17 mouse cellular contexts compared by ENCODE assay signal in genomic region chr9:59718237-59718636, GRCm38 (mm10). TPM values are rescaled to one million over a fixed set of nuclear protein-coding genes. Genes with fewer than 3 reads are reported as not detected.
DNase-seq lines count a peak whose midpoint lies in the region; ATAC-seq and TF ChIP-seq lines count a peak whose summit lies in the region.
"Had no signal": no experiment of that assay in that cellular context is flagged by ENCODE, and none has a peak within 500 bp of the region (broad histone marks: within the 10 kb centered on the region; RNA-seq: fewer than 3 reads in every experiment).

No protein-coding gene starts in this region.

- no peaks in the 10 kb centered on the region for H3K36me3 ChIP-seq in lung, embryonic 14.5 days (ENCODE audit: insufficient read depth)
- H3K36me3 ChIP-seq in kidney, embryonic 15.5 days, result no peaks in the 10 kb centered on the region
- H3K36me3 ChIP-seq: embryonic facial prominence, embryonic 12.5 days; forebrain, embryonic 15.5 days; G1E; hindbrain, embryonic 13.5 days had no signal

- WGBS in lung, embryonic 14.5 days, result 74% methylated on average over 4 of the region's 4 CpGs
- WGBS in kidney, embryonic 15.5 days, result 86% methylated on average over 4 of the region's 4 CpGs

- no peaks in the 10 kb centered on the region for H3K27me3 ChIP-seq in lung, embryonic 14.5 days (ENCODE audit: insufficient read depth, low read length)
- H3K27me3 ChIP-seq in kidney, embryonic 15.5 days, result no peaks in the 10 kb centered on the region
- H3K27me3 ChIP-seq: embryonic facial prominence, embryonic 12.5 days; forebrain, embryonic 15.5 days had no signal

- no peak for TF ChIP-seq CTCF in lung, embryonic 14.5 days (IDR thresholded peaks at IDR 0.05; ENCODE audit: low read depth)

- intact Hi-C loops in left cerebral cortex, postnatal 25 days (cut with DNase I), result no loop called here

- no peak overlapping the region for H3K9ac ChIP-seq in lung, embryonic 14.5 days
- H3K9ac ChIP-seq in kidney, embryonic 15.5 days, result no peak overlapping the region
- H3K9ac ChIP-seq: embryonic facial prominence, embryonic 12.5 days; forebrain, embryonic 15.5 days; hindbrain, embryonic 13.5 days had no signal

- peak; percentile 36 to 55 for DNase-seq in lung, adult 18-20 months
- DNase-seq in lung, embryonic 14.5 days, result peak; percentile 29
- peak; percentile 44 for DNase-seq in lung, postnatal 14 days
- DNase-seq in left cerebral cortex, postnatal 25 days (ENCODE audit: low spot score in 2 of 2), result no peak
- no peak for DNase-seq in ovary, postnatal 14 days (ENCODE audit: low spot score)
- DNase-seq: adrenal gland, adult 8-10 months; cerebellum, adult 11 months; cerebellum, adult 8-10 months; cerebellum, postnatal 14 days; gastrocnemius, postnatal 36 days; heart, adult 11 months; heart, postnatal 10 days had no signal

- ATAC-seq in lung, embryonic 14.5 days (ENCODE audit: insufficient read depth), result no peak
- no peak for ATAC-seq in kidney, embryonic 15.5 days (replicated peaks; ENCODE audit: low FRiP score)
- ATAC-seq: forebrain, embryonic 15.5 days had no signal

- H3K9me3 ChIP-seq in lung, embryonic 14.5 days (ENCODE audit: low read depth, low read length), result no peaks in the 10 kb centered on the region
- no peaks in the 10 kb centered on the region for H3K9me3 ChIP-seq in kidney, embryonic 15.5 days (replicated peaks)
- H3K9me3 ChIP-seq: embryonic facial prominence, embryonic 12.5 days; forebrain, embryonic 15.5 days; G1E; hindbrain, embryonic 13.5 days had no signal

- no peak overlapping the region for H3K4me3 ChIP-seq in lung, embryonic 14.5 days (ENCODE audit: low read depth, low read length)
- H3K4me3 ChIP-seq in kidney, embryonic 15.5 days (replicated peaks), result no peak overlapping the region
- H3K4me3 ChIP-seq: embryonic facial prominence, embryonic 12.5 days; forebrain, embryonic 15.5 days; hindbrain, embryonic 13.5 days had no signal

- no peaks in the 10 kb centered on the region for H3K4me1 ChIP-seq in lung, embryonic 14.5 days (ENCODE audit: insufficient read depth)
- peaks cover 11% of the 10 kb centered on the region for H3K4me1 ChIP-seq in kidney, embryonic 15.5 days

- H3K27ac ChIP-seq in lung, embryonic 14.5 days (ENCODE audit: low read depth), result no peak overlapping the region
- no peak overlapping the region for H3K27ac ChIP-seq in kidney, embryonic 15.5 days
- H3K27ac ChIP-seq: embryonic facial prominence, embryonic 12.5 days; forebrain, embryonic 15.5 days; hindbrain, embryonic 13.5 days had no signal

- H3K4me2 ChIP-seq in lung, embryonic 14.5 days, result no peak overlapping the region
- H3K4me2 ChIP-seq in kidney, embryonic 15.5 days, result no peak overlapping the region
- H3K4me2 ChIP-seq: embryonic facial prominence, embryonic 12.5 days; forebrain, embryonic 15.5 days; hindbrain, embryonic 13.5 days had no signal

RNA-seq across cellular contexts. Expression of gene Senp8, which starts 32.3 kb away (rescaled TPM):
- 11.0 and 11.4 TPM in 2 replicates for polyA plus RNA-seq in lung, embryonic 14.5 days (2014; fragmentation: Nextera tagmentation; extraction: Ambion mirVana)
- total RNA-seq in left cerebral cortex, postnatal 25 days (2021), result 1 to 10 TPM; 8.8 to 8.9 TPM
- 12.5 and 14.1 TPM in 2 replicates for polyA plus RNA-seq in kidney, embryonic 15.5 days (2015; fragmentation: Nextera tagmentation; extraction: Ambion mirVana)

RNA-seq across cellular contexts. Expression of gene Myo9a, which starts 32.5 kb away (rescaled TPM):
- polyA plus RNA-seq in lung, embryonic 14.5 days (2014; fragmentation: Nextera tagmentation; extraction: Ambion mirVana), result 17.6 and 18.8 TPM in 2 replicates
- total RNA-seq in left cerebral cortex, postnatal 25 days (2021), result 10 to 100 TPM; 71.6 to 73.8 TPM
- polyA plus RNA-seq in kidney, embryonic 15.5 days (2015; fragmentation: Nextera tagmentation; extraction: Ambion mirVana), result 15.1 and 18.7 TPM in 2 replicates

RNA-seq across cellular contexts. Expression of gene Gramd2, which starts 38.3 kb away (rescaled TPM):
- 3.1 and 4.6 TPM in 2 replicates for polyA plus RNA-seq in lung, embryonic 14.5 days (2014; fragmentation: Nextera tagmentation; extraction: Ambion mirVana)
- total RNA-seq in left cerebral cortex, postnatal 25 days (2021), result 10 to 100 TPM in 1 of 2 experiments, 1 to 10 TPM in 1; 9.9 to 10.7 TPM
- polyA plus RNA-seq in kidney, embryonic 15.5 days (2015; fragmentation: Nextera tagmentation; extraction: Ambion mirVana), result 0.95 and 1.0 TPM in 2 replicates
- total RNA-seq: G1E had no signal
- polyA plus RNA-seq: G1E had no signal

Comparison
In these comparisons a context has a peak if more than half of its experiments do, and no peak if none do; other contexts are left out.
1. DNase-seq: peak in lung, adult 18-20 months (2 of 2), lung, embryonic 14.5 days (single experiment) and lung, postnatal 14 days (single experiment); none in left cerebral cortex, postnatal 25 days (0 of 2) and ovary, postnatal 14 days (single experiment).